Mouse (Mus musculus) monocyte, adult 2 months (primary cell): ENCODE measurements at regions not wholly inside any gene's neighbourhood (a gene's known extent, or its start where the extent isn't known, plus 50 kb on each side); places are given as distances from the start of the nearest gene placed in this dataset.

ENCODE experiments used
- DNase-seq, 2 experiments: peaks; one replicate each; pipeline ENCODE4 v3.0.0; 2022; ENCODE audit warnings: low spot score in 2 of 2, low read depth in 1 of 2

DNA sequence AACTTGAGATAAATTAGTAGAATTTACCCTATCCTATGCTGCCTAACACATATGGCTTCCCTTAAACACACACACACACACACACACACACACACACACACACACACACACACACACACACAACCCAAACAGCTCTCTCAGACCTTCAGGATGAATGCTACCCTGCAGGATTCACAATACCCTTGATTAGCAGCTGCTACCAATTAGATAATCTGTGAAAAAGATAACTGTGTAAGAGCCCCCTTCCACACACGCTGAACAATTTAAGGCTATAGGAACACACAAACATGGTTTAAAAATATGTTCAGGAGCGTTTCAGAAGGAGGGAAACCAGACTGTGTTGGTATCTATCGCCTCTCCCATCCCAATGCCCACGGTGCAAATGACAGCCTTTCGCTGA lies 258.6 kb downstream of the Dact1 start:
- no peak for DNase-seq

- no peak for DNase-seq
Measured at GRCm38 (mm10) chr12:71568880-71569390, 259.3 kb downstream of the Dact1 start.

- DNase-seq = no peak
Measured at GRCm38 (mm10) chr12:71569662-71570061, 260.0 kb downstream of the Dact1 start.

DNA sequence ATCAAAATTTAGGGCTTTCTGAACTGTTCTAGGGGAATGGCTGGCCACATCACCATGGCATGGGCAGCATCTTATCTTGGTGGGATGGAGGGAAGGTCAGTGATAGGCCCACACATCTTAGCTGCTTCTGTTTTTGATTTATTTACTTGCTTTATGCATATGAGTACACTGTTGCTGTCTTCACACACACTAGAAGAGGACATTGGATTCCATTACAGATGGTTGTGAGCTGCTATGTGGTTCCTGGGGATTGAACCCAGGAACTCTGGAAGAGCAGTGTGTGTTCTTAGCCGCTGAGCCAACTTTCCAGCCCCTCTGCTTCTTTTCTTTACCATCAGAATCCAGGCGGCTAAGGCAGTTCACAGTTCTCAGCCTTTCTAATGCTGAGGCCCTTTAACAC lies 260.4 kb downstream of the Dact1 start:
- DNase-seq = no peak

DNA sequence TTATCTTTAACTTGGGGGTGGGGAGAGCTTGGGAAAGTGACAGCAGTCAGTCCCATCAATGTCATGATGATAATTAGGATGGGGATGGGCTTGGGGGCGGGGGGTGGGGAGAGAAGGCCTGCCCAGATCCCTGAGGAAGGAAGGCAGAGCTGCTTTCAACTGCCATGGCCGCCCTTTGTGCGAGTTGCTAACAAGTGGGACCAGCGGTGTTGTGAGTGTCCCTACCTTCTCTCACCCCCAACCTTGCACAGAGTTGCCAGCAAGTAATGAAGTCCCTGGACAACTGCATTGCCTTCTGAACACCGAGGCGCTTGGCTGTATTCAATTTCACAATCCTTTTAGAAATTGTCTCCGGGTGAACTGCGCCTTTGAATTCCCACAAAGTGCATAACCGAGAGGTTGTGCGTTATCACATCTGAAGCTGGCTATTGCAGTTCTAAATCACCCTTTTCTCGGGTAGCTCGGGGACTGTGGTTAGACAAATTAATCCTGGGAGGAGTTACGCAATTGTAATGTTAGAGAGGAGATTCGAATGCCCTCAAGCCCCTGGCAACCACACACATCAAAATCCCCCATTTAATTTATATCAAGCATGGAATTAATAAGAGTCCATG lies 257.9 kb upstream of the Daam1 start:
- DNase-seq = no peak

DNA sequence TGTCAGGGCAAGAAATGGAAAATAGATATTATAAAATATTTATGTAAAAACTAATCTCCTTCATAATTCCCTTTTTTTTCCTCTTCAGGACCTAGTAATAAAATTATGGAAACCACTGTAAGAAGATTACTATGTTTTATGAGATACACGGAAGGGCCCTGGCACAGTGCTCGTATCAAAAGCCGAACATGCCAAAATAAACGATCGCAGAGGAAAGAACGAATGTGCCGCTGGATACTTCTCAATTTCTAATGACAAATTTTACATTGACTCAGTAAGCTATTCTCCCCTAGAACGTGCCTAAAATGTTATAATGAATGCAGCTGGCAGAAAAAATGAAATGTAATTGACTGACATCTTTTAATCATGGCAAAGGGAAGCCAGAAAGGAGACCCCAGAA lies 257.4 kb upstream of the Daam1 start:
- no peak for DNase-seq

DNA sequence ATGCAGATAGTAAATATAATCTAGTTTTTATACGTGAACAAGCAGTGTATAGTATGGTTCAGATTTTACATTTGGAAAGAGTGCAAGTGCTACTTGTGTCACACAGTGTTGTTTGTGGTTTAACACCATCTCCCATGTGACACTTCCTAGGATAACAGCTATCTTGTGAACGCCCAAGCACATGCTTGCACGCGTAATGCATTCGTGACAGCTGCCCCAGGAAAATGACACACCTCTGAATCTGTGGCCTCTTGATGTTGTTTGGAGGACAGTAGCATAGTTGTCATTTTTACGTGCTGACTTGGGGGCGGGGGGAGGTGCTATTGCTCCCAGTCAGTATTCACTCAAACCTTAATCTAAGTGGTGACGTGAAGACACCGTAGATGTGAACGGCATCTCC lies 256.2 kb upstream of the Daam1 start:
- no peak for DNase-seq

- DNase-seq = no peak
Measured at GRCm38 (mm10) chr12:71577349-71577748, 253.5 kb upstream of the Daam1 start.

DNA sequence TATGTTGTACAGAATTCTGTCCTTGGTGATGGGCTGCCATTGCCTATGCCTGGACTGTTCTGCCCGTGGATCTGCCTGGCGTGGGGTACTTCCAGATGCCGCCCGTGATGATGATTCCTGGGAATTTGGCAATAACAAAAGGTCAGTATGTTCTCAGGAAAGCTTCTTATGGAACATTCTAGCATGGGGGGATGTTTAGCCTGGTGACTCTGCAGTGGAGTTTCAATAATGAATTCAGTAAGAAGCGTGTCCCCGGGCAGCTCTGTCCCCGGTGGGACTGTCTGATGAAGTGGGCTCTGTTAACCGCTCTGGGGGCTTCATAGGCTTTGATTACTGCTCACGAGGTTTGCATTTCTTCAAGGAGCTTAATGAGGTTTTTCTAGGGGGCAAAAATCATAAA lies 252.9 kb upstream of the Daam1 start:
- no peak for DNase-seq

DNA sequence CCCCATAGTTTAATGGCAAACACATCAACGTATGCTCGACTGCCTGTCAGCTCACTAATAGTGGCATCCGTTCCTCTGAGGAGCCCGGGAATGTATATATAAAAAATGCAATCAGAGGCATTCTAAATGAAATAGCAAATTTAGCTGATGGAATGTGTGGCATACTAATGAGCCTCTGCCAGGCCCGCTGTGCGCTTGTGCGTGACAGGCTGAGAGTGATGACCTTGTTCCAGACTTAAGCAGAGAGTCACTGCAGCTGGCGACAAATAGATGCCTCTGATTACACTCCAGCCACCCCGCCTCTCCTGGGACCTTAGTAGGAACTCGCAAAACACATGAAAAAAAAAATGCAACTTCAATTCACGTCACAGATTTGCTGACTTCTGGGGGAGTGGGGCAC lies 252.0 kb upstream of the Daam1 start:
- no peak for DNase-seq

DNA sequence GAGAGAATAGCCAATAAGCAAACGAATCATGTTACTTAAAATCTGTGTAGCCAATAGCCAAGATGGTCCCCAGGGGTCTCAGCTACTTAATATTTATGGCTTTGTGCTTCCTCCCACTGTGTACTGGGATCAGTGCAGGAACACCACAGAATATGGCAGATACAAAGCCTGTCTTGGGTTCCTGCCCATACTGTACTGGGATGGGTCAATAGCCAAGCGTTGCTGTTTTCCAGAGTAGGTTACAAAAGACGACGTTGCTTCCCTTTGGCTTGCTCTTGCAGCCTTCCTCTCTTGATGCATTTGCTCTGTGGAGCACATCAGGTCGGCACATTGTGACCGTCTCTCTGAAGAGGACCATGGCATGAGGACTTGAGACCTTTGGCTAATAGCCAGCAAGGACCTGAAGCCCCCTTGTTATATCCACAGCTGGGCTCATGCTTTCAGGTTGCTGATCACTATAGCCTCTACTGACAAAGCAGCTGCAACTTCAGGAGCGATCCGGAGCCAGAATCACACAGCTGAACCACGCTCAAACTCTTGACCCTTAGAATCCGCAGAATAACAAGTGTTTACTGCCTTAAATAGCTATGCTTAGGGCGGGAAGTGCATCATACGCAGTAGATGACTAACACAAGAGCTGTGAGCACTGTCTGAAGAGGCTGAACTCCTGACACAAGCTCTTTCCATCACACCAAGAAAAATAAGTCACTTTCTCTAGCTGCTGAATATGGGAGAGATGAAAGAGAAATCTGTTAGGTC lies 250.2 kb upstream of the Daam1 start:
- DNase-seq = no peak

GRCm38 (mm10) chr12:71584618-71585017 lies 246.3 kb upstream of the Daam1 start:
- DNase-seq = no peak

- no peak for DNase-seq
Measured at GRCm38 (mm10) chr12:71598641-71599040, 232.2 kb upstream of the Daam1 start.

DNA sequence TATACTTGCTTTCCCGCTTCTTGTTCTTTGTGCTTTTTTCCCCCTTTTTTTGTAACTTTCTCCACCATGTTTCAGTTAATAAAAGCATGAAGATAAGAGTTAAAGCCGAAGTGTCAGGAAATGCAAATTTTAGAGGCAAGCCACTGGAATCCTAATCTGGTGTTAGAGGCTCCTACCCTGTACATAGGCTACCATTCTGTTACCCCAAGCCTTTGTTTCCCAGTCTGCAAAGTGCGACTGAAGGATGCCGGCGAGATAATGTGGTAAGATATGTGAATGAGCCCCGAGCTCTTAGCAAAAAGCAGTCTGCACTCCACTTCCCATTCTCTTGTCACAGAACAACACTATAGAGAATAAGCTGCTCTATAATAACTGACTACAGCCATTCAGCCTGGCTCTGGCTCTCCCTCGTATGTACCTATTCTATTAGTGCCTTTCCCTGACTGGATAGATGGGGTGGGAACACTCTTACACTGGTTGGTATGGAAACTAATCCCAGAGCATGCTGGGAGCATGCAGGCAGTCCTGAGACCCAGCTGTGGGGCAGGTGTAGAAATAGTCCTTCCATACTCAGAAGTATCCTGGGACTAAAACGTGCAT lies 229.7 kb upstream of the Daam1 start:
- DNase-seq = no peak

DNA sequence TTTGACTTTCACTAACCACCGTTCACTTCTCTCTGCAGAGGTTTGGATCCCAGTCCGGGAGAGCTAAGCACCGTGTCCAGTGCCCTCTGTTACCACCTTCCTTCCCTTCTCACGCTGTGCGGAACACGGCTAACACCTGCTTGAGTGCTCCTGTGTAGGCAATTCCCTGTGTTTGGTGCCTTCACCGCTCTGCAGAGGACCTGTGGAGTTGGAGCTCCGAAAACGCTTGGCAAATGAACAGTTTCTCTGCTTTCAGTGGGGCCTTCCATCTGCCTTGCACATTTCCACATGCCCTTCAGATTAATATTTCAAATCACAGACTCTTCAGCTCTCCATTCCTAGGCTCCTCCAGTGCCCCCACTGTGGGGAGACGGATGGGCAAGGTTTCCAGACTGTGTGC lies 227.7 kb upstream of the Daam1 start:
- DNase-seq = no peak

DNA sequence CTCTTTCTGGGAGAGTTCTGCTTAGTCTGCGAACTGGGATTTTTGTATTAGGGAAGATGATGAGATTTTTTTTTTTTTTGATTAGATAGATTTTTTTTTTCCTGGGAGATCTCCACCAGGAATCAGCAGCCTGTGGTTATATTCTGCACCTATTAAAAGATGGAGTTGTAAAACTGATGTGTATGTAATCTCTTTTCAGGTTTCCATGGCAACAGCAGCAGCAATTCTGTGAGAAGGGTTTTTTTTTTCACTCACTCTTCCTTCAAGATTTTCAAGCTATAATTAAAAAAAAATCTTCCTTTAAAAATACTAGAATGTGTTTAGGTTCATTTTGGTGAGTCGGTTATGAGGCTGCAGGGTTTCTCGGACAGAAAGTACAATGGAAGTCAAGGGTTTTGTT lies 224.5 kb upstream of the Daam1 start:
- DNase-seq = no peak

DNA sequence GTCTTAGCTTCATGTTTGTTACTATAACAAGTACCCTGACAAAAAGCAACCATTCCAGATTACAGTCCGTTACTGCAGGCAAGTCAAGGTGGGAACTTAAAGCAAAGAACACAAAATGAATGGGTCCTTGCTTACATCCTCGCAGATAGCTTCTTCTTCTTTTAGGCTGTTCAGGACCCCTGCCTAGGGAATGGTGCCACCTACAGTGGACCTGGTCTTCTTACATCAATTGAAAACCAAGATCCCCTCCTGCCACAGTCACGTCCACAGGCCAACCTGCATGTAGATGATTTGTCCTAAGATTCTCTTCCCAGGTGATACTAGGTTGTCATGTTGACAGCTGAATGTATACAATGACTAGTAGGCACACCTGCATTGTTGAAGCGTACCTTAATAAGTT lies 222.9 kb upstream of the Daam1 start:
- DNase-seq = no peak

DNA sequence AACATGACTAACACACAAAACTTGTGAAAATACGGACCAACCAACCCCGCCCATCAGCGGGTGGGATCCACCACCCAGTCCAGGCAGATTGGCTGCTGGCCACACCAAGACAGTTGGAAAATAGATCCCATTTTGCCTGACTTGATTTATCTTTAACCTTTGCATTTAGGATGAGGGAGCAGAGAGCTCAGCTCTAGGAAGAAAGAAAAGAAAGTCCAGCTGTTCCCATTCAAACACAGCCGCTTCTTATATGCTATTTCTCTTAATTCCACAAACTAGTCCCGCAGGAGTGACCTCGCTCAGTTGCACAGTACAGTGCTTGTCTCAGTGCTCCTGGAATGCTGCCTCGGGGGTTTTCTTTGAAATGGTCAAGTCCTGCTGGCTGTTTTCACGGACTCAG lies 217.6 kb upstream of the Daam1 start:
- no peak for DNase-seq

- DNase-seq = no peak
Measured at GRCm38 (mm10) chr12:71614945-71615344, 215.9 kb upstream of the Daam1 start.

DNA sequence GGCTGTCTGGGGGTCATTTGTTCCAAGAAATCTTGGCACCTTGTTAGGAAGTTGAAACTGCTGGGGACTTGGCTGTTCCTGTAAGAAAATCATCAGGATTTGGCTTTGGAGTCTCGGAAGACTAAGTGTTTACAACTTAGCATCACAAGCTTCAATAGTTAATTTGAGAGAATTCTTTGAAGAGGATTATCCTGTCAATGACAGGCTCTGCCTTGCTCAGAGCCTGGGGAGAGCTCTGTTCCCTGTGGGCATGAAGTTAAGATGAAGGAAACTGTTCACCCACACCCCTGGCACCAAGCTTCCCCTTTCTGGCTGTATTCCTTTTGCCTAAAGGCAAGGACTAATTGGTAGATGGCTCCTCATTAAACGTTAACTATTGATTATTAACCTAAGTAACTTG lies 215.5 kb upstream of the Daam1 start:
- DNase-seq = no peak

DNA sequence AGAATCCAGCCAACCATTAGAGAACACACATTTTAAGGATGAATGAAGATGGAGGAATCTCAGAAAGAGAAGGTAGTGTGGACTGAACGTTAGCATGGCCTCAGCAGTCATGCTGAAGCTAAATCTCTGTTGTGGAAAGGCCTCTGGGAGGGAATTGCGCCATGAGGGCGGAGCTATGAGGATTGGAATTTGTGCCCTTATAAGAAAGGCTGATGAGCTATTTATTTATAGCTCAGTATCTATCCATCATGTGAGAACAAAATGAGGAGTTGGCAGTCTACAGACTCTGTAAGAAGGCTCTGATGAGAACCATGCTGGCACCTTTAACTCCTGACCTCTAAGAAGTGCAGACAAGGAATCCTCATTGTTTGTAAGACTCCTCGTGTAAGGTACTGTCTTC lies 214.8 kb upstream of the Daam1 start:
- DNase-seq = no peak

- no peak for DNase-seq
Measured at GRCm38 (mm10) chr12:71618466-71618865, 212.4 kb upstream of the Daam1 start.

DNA sequence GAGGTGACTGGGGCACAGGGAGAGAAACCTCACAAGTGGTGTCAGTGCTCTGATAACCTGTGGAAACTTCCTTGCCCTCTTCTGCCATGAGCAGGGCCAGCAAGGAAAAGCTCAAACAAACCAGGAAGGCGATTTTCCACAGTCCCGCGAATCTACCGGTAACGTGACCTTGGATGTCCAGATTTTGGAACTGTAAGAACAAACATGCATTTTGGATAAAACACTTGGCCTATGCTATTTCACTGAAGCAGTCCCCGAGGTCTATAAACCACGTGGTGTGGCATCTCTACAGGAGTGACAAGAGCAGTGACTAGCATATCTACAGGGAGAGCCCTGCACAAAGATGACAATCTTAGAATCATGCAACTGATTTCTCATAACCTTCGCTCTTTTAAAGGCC lies 211.9 kb upstream of the Daam1 start:
- no peak for DNase-seq
